Comparison of ENCODE assay signal across 19 mouse cellular contexts in genomic region chr10:17729476-17729875, GRCm38 (mm10). TPM values are rescaled to one million over a fixed set of nuclear protein-coding genes. Genes with fewer than 3 reads are reported as not detected.
DNase-seq lines count a peak whose midpoint lies in the region; ATAC-seq and TF ChIP-seq lines count a peak whose summit lies in the region.
"Had no signal": no experiment of that assay in that cellular context is flagged by ENCODE, and none has a peak within 500 bp of the region (broad histone marks: within the 10 kb centered on the region; RNA-seq: fewer than 3 reads in every experiment).

No protein-coding gene starts in this region.

- WGBS in hindbrain, postnatal 0 days, result 37% methylated on average over 6 of the region's 6 CpGs
- WGBS in hindbrain, embryonic 16.5 days, result 52% methylated on average over 6 of the region's 6 CpGs

- TF ChIP-seq CTCF in hindbrain, postnatal 0 days (IDR thresholded peaks at IDR 0.05; ENCODE audit: low read depth), result no peak

- no peak overlapping the region for H3K27ac ChIP-seq in hindbrain, postnatal 0 days
- H3K27ac ChIP-seq in hindbrain, embryonic 16.5 days (ENCODE audit: low read depth, low read length), result no peak overlapping the region
- H3K27ac ChIP-seq: embryonic facial prominence, embryonic 12.5 days; forebrain, embryonic 12.5 days; heart, embryonic 13.5 days; hindbrain, embryonic 15.5 days had no signal

- H3K4me2 ChIP-seq in hindbrain, postnatal 0 days (ENCODE audit: low read depth, low read length), result no peak overlapping the region
- H3K4me2 ChIP-seq in hindbrain, embryonic 16.5 days (ENCODE audit: low read length), result no peak overlapping the region
- H3K4me2 ChIP-seq: embryonic facial prominence, embryonic 12.5 days; forebrain, embryonic 12.5 days; heart, embryonic 13.5 days; hindbrain, embryonic 15.5 days had no signal

- H3K9ac ChIP-seq in hindbrain, postnatal 0 days (replicated peaks; ENCODE audit: low read length), result no peak overlapping the region
- no peak overlapping the region for H3K9ac ChIP-seq in hindbrain, embryonic 16.5 days (ENCODE audit: low read depth, low read length)
- H3K9ac ChIP-seq: embryonic facial prominence, embryonic 12.5 days; forebrain, embryonic 12.5 days; forebrain, postnatal 0 days; heart, embryonic 13.5 days; hindbrain, embryonic 15.5 days had no signal

- DNase-seq in cerebellum, postnatal 14 days, result peak; percentile 10 to 12
- no peak for DNase-seq in cerebellum, adult 11 months
- DNase-seq in hindbrain, postnatal 0 days (ENCODE audit: low spot score), result peak; percentile 30
- DNase-seq in 416B (ENCODE audit: low read depth), result peak; percentile 61
- peak; percentile 19 for DNase-seq in embryo, embryonic 9.5 days (ENCODE audit: extremely low spot score)
- no peak for DNase-seq in right cerebral cortex, adult 18-20 months
- DNase-seq: adrenal gland, adult 2 months; adrenal gland, postnatal 25 days; cerebellum, adult 9-10 months; forebrain, postnatal 0 days; gastrocnemius, postnatal 14 days; heart, postnatal 36 days; kidney, adult 8-10 months had no signal

- no peaks in the 10 kb centered on the region for H3K9me3 ChIP-seq in hindbrain, postnatal 0 days (ENCODE audit: low read length)
- no peaks in the 10 kb centered on the region for H3K9me3 ChIP-seq in hindbrain, embryonic 16.5 days (ENCODE audit: control insufficient read depth, low read length)
- H3K9me3 ChIP-seq: embryonic facial prominence, embryonic 12.5 days; forebrain, embryonic 12.5 days; heart, embryonic 13.5 days; hindbrain, embryonic 15.5 days had no signal

- H3K27me3 ChIP-seq in hindbrain, postnatal 0 days (ENCODE audit: insufficient read depth, low read length), result no peaks in the 10 kb centered on the region
- no peaks in the 10 kb centered on the region for H3K27me3 ChIP-seq in hindbrain, embryonic 16.5 days (replicated peaks; ENCODE audit: control insufficient read depth, insufficient read depth, low read length)
- H3K27me3 ChIP-seq: embryonic facial prominence, embryonic 12.5 days; forebrain, embryonic 12.5 days; heart, embryonic 13.5 days; hindbrain, embryonic 15.5 days had no signal

- H3K4me1 ChIP-seq in hindbrain, postnatal 0 days (ENCODE audit: insufficient read depth, low read length), result no peaks in the 10 kb centered on the region
- H3K4me1 ChIP-seq in hindbrain, embryonic 16.5 days (ENCODE audit: control insufficient read depth, insufficient read depth, low read depth, low read length), result peaks cover 13% of the 10 kb centered on the region

- H3K4me3 ChIP-seq in hindbrain, postnatal 0 days (ENCODE audit: low read length), result no peak overlapping the region
- H3K4me3 ChIP-seq in hindbrain, embryonic 16.5 days (ENCODE audit: low read length), result no peak overlapping the region
- H3K4me3 ChIP-seq: embryonic facial prominence, embryonic 12.5 days; forebrain, embryonic 12.5 days; heart, embryonic 13.5 days; hindbrain, embryonic 15.5 days had no signal

- H3K36me3 ChIP-seq in hindbrain, postnatal 0 days (ENCODE audit: insufficient read depth, low read length), result no peaks in the 10 kb centered on the region
- H3K36me3 ChIP-seq in hindbrain, embryonic 16.5 days (ENCODE audit: control insufficient read depth, insufficient read depth, low read length), result no peaks in the 10 kb centered on the region
- H3K36me3 ChIP-seq: embryonic facial prominence, embryonic 12.5 days; forebrain, embryonic 12.5 days; hindbrain, embryonic 15.5 days had no signal

- no peak for ATAC-seq in hindbrain, postnatal 0 days
- ATAC-seq in hindbrain, embryonic 16.5 days, result no peak
- ATAC-seq: forebrain, postnatal 0 days; intestine, postnatal 0 days had no signal

RNA-seq across cellular contexts. Expression of gene Cited2, which starts 6.5 kb away (rescaled TPM):
- total RNA-seq in hindbrain, postnatal 0 days (2014; rRNA removed), result 102 and 112 TPM in 2 replicates
- polyA plus RNA-seq in hindbrain, postnatal 0 days (2015; fragmentation: Nextera tagmentation; extraction: Ambion mirVana), result 59.4 and 60.4 TPM in 2 replicates
- polyA plus RNA-seq in hindbrain, embryonic 16.5 days (2015; fragmentation: Nextera tagmentation; extraction: Ambion mirVana), result 59.1 and 72.6 TPM in 2 replicates

Comparison
In these comparisons a context has a peak if more than half of its experiments do, and no peak if none do; other contexts are left out.
1. DNase-seq: peak in cerebellum, postnatal 14 days (2 of 2), hindbrain, postnatal 0 days (single experiment), 416B (single experiment) and embryo, embryonic 9.5 days (single experiment); none in cerebellum, adult 11 months (single experiment) and right cerebral cortex, adult 18-20 months (single experiment).